Mouse (Mus musculus) gastrocnemius, adult 2 months (tissue): Measurements from ENCODE around the gene Mfng. TPM values are rescaled to one million over a fixed set of nuclear protein-coding genes. Genes with fewer than 3 reads are reported as not detected.

Source experiments
- DNase-seq: peaks from one replicate; pipeline ENCODE4 v3.0.0; 2022
- H3K27ac ChIP-seq: fragments of 200-600 bp; 2 replicates; pipeline ENCODE4 v1.8.1; 2022; ENCODE audit warnings: mild to moderate bottlenecking
- H3K4me3 ChIP-seq: fragments of 200-600 bp; 2 replicates; pipeline ENCODE4 v1.8.1; 2022; ENCODE audit warnings: mild to moderate bottlenecking, moderate library complexity
- CTCF ChIP-seq: fragments of 200-600 bp; IDR thresholded peaks from 2 replicates; pipeline ENCODE4 v1.8.1; 2022; ENCODE audit warnings: antibody characterized with exemption, mild to moderate bottlenecking, moderate library complexity
- intact Hi-C: fragments of 180-260 bp; cut with DNase I; formaldehyde crosslinking; loops from one replicate; pipeline ENCODE4 v1.15.1; 2025
- total RNA-seq, 2 experiments: library from RNA; stranded (reverse); gene quantifications; 2 replicates each; pipeline ENCODE4 v1.2.3; 2021

Mfng gene
- total RNA-seq, 2 experiments from 2014 or later = 2.6 to 3.1 TPM

DNA sequence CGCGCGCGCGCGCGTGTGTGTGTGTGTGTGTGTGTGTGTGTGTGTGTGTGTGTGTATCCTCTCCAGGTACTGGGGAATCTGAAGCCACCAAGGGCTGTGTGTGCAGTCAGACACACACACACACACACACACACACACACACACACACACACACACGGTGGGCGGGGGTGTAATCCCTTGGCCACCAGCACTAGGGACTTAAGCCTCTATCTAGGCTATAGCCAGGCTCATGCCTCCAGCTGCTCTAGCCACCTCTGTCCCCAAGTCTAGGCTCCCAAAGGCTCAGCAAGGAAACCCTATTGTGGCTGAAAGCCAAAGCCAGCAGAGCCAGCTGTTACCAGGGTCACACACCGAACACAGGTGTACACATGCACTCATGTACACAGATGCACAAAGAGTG is 30.4 kb downstream of the Mfng start:
- no peak overlapping the region for H3K27ac ChIP-seq
- TF ChIP-seq CTCF = no peak
- intact Hi-C loops = no loop called here
- no peak for DNase-seq
- H3K4me3 ChIP-seq = no peak overlapping the region

DNA sequence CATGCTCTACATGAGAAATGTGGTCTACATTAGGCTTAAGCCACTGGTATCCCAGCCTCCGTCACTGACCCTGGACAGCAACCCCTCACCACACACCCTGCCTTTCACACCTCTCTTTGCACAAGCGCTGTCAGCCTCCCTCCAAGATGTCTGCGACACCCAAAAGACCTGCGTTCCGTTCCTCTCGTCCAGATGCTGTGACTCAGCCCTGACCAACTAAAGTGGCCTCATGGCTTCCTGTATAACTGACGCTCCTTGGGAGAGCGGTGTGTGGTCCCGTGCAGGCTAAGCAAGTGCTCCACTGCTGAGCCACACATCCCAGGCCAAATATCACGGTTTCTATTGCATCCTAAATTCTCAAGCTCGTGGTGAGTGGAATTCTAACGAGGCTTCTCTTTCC is 32.6 kb downstream of the Mfng start:
- intact Hi-C loops = no loop called here
- Histone ChIP-seq H3K4me3 (no peak overlapping the region), H3K27ac (no peak overlapping the region)
- no peak for TF ChIP-seq CTCF
- no peak for DNase-seq

DNA sequence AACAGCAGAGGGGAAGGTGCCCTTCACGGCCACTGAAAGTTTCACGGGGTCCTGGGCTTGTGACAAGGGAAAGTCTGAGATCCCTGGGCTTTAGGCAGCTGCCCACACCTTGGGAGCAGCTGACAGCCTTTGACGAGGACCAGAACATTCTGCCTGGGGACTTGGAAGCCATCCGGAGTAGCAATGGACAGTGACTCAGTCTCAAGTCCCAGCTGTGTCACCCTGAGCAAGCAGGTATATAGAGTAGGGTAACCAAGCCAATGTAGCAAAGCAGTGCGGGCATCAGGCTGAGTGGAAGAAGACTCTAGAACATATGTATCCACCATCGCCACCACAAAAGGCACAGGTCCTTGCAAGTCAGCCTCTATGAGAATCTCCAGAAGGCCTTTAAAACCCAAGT is 36.1 kb downstream of the Mfng start:
- DNase-seq = no peak
- TF ChIP-seq CTCF = no peak
- no peak overlapping the region for H3K27ac ChIP-seq
- intact Hi-C loops = no loop called here
- H3K4me3 ChIP-seq = no peak overlapping the region

DNA sequence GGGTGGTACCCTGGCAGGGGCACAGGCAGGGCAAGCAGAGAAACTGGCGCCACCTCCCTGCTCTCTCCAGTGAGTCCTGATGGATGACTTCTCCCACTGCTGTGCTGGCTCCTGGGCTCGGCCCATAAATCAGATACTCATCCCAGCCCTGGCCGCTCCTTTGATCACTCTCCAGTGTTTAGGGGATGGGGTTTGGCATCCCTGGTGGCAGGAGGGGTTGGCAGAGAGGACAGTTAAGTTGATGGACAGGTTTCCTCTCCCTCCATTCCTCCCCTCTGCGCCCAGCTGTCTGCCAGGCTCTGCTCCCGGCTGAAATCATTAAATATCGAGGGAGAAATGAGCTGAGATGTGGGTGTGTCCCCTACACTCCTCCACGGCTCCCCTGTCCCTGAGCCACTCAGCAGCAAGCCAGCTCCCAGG is 36.6 kb downstream of the Mfng start:
- no peak overlapping the region for H3K27ac ChIP-seq
- TF ChIP-seq CTCF = no peak
- DNase-seq = no peak
- H3K4me3 ChIP-seq = no peak overlapping the region
- intact Hi-C loops = no loop called here

DNA sequence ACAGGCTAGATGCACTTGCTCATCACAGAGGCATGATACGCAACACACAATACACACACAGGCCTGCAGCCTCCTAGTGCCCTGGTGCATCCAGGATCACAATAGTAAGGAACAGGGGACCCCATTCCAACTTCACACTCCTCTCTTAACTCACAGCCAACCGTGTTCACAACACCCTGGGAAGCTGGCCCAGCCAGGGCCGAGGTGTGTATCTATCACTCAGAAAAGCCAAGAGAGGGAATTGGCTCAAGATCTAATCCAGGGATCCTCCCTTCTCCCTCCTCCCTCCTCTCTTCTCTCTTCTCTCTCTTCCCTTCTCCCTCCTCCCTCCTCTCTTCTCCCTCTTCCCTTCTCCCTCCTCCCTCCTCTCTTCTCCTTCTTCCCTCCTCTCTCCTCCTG is 37.1 kb downstream of the Mfng start:
- Histone ChIP-seq H3K4me3 (no peak overlapping the region), H3K27ac (no peak overlapping the region)
- no peak for TF ChIP-seq CTCF
- intact Hi-C loops = no loop called here
- DNase-seq = no peak

DNA sequence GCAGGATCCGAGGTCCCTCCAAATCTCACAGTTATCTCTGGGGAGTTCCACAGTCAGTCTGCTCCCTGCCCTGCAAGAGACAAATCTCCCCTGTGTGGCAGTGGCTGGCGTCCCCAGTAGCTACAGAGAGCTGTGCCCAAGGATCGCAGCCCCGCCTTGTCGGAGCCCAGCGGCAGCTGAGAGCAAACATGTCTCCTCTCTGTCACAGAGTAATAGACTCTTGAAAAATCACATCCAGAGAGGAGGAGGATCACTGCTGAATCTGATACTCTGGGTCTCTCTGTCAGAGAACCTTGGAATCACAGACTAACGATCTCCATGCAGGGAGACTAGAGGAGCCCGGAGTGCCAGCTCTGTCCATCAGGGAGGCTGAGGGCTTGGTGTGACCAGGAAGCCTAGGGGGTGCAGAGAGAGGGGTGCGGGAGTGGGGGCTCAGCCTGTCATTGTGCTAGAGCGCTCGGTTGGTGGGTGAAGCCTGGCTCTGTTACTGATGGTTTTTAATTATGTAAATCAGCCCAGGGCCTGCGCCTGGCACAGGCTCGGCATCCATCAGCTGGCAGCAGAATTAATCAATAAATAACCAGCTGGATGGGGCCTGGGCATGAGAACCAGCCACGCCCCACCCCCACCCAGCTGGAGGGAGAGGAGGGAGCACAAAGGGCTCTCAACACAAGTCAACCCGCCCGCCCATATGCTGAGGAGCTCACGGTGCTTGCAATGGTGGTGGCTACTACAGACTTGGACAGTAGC is 37.7 kb downstream of the Mfng start:
- DNase-seq = no peak
- no peak for TF ChIP-seq CTCF
- intact Hi-C loops = no loop called here
- Histone ChIP-seq H3K4me3 (no peak overlapping the region), H3K27ac (no peak overlapping the region)

DNA sequence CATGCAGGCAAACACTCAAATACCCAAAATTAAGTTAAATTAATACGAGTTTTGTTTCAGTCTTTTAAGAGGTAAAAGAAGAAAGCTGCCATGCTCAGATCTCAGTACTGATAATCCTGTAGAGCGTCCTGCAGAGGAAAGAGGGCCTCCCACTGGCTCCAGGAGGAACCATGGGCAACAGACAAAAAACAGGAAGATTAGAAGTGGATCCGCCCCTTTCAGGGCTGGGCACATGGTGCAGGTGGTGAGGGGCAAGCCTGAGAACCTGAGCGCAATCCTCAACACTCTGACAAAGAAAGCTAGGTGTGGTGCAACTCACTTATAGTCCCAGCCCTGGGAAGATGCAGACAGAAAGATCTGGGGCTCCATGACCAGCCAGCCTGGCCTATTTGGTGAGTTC is 41.4 kb downstream of the Mfng start:
- no peak overlapping the region for H3K4me3 ChIP-seq
- intact Hi-C loops = no loop called here
- TF ChIP-seq CTCF = no peak

DNA sequence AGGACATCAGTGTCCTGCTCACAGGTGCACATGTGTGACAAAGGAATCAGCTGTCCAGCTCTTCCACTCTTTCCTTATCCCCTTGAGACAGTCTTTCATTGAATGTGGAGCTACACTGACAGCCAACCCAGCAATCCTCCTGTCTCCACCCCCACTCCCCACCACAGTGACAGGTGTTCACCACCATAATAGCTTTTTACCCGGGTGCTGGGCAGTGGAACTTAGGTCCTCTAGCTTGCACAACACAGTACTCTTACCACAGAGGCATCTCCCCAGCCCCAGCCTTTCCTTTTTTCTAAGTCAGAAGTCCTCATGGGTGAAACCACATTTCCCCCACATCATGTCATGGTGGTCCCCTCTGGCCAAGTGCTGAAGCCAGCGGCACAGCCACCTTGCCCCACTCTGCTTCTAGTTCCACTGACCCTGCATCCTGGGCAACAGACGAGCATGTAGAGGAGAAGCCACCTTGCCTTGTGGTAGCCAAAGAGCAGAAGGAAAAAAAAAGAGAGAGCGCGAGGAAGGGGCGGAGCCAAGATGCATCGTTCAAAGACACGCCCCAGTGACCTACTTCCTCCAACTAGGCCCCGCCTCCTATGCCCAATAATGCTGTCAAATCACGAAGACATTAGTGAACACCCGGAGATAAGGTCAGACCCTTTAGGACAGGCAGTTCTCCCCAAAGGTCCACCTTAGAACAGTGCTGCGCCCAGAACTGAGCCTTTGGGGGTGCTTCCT is 42.8 kb downstream of the Mfng start:
- no peak for DNase-seq
- Histone ChIP-seq H3K27ac (no peak overlapping the region), H3K4me3 (no peak overlapping the region)
- intact Hi-C loops = no loop called here
- no peak for TF ChIP-seq CTCF

More for the DNA sequence above, 41.4 kb downstream of the Mfng start:
- no peak for DNase-seq
- H3K27ac ChIP-seq = no peak overlapping the region

DNA sequence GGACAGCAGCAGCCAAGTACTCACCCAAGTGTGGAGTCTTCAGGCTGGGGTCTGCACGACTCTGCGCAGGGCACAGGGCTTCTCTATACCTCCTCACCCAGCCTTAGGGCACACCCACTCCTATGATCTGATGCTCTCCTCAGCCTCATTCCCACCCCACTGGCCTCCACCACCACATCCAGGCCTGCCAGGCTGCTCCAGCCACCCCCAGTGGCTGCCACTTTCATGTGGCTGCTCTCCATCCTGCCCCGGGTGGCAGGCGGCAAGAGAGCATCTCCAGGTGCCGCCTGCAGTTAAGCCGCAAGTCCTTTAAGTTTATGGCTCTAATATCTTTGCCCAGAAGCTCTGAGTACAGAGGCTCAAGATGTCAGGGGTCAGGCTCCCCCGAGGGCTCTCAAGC is 46.6 kb downstream of the Mfng start:
- TF ChIP-seq CTCF = no peak
- H3K4me3 ChIP-seq = no peak overlapping the region
- no peak for DNase-seq
- H3K27ac ChIP-seq = no peak overlapping the region
- intact Hi-C loops = no loop called here

DNA sequence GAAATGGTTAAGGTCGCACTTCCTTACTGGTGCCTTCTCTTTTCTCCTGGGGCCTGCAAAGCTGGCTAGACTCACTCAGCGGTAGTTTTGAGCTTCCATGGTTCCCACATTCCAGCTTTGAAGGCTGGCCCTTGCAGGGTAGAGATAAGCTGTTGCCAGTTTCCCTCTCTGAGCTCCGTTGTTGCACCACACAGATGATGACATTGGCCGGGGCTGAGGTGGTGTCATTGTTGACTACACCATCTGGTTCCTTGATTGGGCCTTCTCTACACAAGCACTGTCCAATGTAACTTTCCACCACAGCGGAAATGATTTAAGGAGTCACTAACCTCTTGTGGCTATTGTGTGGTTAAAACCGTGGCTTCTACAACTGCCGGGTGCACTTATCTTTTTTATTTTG is 52.7 kb downstream of the Mfng start:
- TF ChIP-seq CTCF = no peak
- H3K27ac ChIP-seq = no peak overlapping the region
- intact Hi-C loops = loop anchor here (1.0 to 5.0 kb wide), 2 partner anchors 57 to 97 kb away; no protein-coding TSS in a partner anchor
- H3K4me3 ChIP-seq = no peak overlapping the region
- no peak for DNase-seq

DNA sequence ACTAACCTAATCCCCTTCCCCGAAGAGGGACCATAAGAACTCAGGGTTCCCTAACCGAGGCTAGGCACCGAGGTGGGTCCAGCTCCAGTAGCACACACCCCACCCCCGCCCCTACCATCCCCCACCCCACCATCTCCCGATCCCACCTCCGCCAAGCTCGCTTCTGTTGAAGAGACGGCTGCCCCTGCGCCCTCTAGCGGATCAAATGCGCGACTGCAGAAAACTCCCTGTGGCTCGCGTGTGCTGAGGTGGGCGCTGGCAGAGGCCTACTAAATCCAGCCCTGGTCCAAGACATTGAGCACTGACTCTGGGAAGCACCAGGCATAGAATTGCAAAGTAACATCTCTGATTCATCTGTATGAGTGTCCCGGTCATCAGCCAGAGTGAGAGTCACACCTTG is 53.2 kb downstream of the Mfng start:
- H3K27ac ChIP-seq = no peak overlapping the region
- peak; percentile 80 for TF ChIP-seq CTCF
- peak; percentile 69 for DNase-seq

DNA sequence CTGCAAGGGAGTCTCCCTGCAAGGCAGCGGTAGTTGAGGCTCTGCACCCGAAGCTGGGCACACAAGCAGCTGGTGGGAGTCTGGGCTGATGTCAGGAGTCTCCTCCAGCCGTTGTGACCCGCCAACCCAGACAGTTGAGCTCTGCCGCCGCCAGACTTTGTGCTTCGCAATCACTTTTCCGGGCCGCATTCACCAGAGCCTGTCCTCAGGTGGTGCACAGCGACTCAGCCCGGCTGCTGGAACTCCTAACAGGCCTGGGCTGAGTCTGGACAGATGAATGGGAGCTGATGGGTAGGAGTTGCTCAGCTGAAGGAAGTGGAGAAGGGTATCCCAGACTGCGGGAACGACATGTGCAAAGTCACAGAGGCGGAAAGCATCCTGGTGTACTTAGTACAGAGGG is 53.9 kb downstream of the Mfng start:
- intact Hi-C loops = no loop called here
- no peak for DNase-seq
- Histone ChIP-seq H3K27ac (no peak overlapping the region), H3K4me3 (no peak overlapping the region)
- TF ChIP-seq CTCF = no peak

More for the DNA sequence above, 53.2 kb downstream of the Mfng start:
- no peak overlapping the region for H3K4me3 ChIP-seq
- intact Hi-C loops = loop anchor here (1.0 to 5.0 kb wide), 2 partner anchors 57 to 97 kb away; no protein-coding TSS in a partner anchor
